Mouse (Mus musculus) cerebellum, postnatal 14 days (tissue): ENCODE measurements at regions not wholly inside any gene's neighbourhood (a gene's known extent, or its start where the extent isn't known, plus 50 kb on each side); places are given as distances from the start of the nearest gene placed in this dataset.
"Not testable (repeated sequence)": the region's sequence is repeated elsewhere in the genome, so short reads cannot be mapped to it uniquely, and the experiment has no call there.

Source experiments
- DNase-seq, 2 experiments: peaks; one replicate each; pipeline ENCODE4 v3.0.0; 2021; ENCODE audit warnings: mixed read lengths in 2 of 2

DNA sequence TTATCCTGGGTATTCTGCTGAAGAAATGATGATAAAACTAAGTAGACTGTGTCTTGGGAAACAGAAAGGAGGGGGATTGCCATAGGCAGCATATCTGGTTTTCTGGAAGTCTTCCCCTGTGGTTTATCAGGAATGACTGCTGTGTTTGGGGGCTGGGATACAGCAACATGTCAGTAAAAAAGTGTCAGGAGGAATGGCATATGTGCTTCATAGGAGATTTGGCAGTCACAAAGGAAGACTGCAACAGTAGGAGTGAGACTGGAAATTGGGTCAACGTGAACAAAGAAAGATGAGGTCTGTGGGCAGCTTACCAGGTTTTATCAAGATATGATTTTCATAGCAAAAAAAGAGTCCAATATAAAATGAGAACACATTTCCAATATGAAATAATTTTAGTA lies 641.1 kb upstream of the Nrxn1 start:
- DNase-seq, result peak; percentile 59 to 78

DNA sequence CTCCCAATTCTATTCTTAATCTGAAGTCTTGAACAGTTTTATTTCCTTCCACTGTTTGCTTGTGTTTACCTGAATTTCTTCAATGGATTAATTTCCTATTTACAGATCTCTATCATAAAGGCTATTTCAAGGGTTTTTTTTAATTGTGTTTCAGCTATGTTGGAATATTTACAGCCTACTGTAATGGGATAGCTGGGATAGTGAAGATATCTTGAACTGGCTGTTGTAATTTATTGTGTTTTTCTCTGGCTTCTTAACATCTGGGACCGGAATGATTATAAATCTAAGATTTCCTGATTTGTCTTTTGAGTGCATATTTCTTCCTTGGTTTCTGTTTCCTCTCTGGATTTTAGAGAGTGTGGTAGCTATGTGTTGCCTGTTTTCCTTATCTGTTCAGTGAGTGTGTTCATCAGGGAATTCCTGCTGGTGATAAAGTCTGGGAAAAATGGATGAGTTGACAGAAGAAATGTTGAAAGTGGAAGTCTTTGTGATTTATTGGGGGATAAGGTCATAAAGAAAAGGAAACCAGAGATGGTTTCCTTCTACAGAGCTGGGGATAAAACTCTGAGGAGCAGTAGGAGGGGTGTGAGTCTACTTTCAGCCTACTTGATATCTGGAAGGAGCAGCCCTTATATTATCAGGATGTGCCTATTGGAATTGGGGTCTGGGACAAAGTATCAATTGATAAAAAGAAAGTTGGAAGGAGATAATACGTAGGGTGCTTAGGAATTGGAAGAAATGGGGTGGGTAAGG lies 640.5 kb upstream of the Nrxn1 start:
- no peak for DNase-seq

DNA sequence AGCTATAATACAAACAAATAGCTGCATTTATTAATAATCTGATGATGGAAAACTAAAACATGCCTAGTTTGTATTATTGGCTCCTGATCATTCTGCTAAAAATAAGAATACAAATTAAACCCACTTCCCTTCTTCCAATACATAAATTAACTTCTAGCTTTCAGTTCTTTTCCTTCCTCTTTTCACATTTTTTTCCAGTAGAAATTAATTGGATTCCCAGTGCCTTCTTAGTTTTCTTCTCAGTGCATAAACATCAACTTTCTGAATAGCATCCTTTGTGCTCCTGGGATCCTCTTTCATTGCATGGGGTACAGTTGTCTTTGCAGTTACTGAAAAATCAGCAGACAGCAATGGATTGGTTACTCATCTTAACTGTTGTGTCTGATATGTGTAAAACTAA lies 617.5 kb upstream of the Nrxn1 start:
- no peak for DNase-seq

DNA sequence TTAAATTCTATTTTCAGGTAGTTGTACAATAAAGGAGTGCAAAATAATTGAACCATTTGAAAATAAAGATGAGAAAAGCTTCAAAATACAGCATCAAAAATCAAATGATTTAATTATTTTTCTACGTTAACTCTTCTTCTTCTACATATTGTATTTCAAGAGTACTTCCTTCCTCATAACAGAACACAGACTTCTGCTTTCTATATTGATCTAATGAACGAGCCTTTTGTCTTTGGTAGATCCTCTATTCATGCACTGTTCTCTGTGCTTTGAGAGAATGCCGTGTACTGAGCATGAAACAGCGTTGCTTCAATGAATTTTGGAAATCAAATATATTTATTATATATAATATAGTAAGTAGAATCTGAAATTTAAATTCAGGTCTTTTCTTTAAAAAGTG lies 598.2 kb upstream of the Nrxn1 start:
- no peak for DNase-seq

DNA sequence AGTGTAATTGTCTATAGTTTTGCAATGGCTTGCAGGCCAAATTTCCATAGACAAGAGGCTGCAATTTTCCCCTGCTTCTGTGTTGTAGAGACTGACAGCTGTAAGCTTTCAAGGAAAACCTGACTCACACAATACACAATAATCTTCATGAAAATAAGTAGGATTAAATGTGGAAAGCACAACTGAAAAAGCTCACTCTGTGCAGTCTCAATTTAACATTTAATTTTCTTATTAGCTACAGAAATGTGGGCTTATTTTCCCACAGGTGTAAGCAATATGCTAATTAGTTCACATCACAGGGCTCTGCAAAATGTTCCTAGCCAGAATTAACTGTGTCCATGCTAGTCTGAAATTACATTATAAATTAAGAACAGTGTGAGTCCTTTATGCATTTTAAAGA lies 564.6 kb upstream of the Nrxn1 start:
- DNase-seq, result no peak

DNA sequence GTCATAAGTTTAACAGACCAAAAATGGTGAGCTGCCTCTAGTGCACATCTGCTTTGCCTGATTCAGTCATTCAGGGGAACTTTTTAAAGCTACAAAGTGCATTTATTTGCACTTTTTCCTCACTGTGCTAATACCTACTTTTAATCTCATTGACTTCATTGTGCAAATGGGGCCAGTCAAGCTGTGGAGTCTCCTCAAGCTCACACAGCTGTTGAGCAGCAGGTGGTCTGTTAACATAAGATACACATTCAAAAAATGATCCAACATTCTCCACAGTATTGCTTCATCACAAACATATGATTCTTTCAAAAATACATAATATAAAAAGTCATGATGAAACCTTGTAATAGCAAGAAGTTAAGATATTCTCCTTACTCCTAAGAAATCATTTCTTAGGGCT lies 564.2 kb upstream of the Nrxn1 start:
- DNase-seq, result no peak

DNA sequence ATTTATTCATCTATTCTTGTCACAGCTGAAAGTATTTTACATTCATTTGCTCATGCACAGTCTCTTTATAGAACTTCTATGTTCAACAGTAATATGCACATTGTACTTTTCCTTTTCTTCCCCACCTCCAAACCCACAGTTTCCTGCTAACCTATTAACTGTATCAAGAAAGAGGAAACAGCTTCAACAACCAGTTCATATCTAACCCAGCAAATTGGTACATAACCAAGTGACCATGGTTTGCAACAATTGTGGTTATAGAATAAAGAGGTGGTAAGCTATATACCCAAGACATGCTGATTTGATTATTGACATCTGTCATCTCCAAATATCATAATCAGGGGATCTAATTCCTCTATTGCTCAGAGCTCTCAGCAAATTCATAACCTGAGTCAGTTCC lies 539.0 kb upstream of the Nrxn1 start:
- DNase-seq, result no peak

DNA sequence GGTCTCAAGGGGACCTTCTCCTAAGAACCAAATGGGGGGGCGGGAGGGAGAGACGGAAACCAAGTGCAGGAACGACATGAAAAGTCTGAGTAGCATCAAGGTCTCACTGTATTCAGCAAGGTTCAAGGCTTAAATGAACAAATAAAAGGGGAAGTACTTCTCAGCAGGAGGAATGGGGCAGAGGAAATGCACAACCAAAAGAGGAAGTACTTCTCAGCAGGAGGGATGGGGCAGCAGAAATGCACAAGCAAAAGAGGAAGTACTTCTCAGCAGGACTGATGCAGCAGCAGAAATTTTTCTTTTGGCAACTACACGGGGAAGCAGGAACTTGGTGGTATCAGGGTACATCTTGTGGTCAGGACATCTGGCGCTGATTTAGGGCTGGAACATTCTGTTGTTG lies 521.3 kb upstream of the Nrxn1 start:
- DNase-seq, result not testable (repeated sequence)

DNA sequence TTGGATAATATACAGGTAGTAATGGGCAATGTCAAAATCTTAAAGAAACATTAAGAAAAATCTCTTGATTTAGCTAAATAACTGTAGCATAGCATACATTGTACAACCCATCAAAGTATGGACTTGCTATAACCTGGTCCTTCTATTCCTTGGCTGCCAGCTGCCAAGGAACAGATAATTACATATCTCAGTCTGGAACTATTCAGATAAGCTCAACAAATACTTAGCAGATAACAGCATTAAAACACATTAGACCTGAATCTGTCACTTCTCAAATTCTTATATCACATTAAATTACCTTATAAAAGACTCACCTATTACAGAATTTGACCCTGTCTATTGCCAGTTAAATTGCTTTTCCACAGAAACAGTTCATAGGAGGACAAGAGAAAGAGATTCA lies 496.2 kb upstream of the Nrxn1 start:
- DNase-seq, result no peak

DNA sequence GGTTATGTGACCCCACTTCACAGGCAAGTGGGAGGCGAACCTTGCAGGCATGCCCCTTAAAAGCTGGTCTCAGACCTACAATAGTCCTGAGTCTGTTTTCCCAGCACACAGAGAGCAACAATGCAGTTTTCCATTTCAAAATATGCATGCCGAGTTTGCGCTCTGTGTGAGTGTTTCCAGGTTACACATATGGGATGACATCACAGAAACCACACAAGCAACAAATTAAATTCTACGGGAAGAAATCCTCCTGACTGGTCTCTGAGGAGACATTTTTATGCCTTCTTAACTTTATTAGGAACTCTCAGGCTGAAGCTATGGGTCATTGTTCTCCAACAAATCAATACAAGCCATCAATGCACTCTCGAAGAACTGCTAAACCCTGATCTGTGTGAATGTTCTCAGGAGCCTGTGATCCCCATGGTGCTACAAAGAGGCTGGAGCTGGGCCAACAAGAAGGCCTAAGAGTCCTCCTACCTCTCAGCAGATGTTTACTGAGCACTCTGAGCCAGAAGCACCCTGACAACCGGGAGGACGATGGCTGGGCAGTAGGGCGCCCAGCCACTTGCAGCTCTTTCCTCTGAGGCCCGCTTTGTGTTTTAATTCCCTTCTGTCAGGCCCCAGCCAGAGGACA lies 458.3 kb upstream of the Nrxn1 start:
- DNase-seq, result not testable (repeated sequence)

DNA sequence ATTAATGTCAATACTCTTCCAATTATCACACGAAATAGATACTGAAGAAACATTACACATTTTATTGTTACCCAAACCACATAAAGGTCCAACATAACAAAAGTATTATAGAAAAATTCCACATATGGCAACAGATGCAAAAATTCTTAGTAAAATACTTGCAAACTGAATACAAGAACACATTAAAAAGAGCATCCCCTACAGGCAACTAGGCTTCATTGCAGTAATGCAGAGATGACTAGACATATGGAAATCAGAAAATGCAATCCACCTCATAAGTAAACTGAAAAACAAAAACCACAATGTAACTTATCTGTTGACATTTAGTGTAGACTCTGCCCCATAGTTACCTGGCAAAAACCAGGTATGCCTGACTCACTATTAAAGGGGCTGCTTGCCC lies 438.6 kb upstream of the Nrxn1 start:
- DNase-seq, result no peak

DNA sequence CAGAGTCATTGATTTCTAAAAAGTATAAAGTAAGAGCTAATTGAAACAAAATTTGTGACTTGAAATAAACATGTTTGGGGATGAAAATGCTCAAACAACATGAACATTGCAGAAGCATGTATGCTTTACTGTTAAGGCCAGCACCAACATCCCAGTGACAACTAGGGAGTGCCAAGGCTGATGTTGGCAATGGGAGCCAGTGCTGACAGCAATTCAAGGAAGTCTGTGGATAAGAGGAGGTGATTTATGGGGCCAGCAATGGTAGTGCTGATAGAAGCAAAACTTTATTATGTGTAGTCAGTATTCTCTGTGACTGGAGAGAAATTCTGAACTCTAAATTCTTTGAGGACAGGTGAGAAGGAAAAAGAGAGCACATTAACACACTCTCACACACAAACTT lies 424.4 kb upstream of the Nrxn1 start:
- DNase-seq, result no peak
